Mouse (Mus musculus) testis, adult 2 months (tissue): Measurements from ENCODE around the gene Fat3.

Experiments
- CTCF ChIP-seq: fragments of 200-500 bp; IDR thresholded peaks from 2 replicates; pipeline ENCODE4 v1.5.1; 2012; ENCODE audit warnings: low read depth, mild to moderate bottlenecking, inconsistent platforms, low read length, moderate library complexity; ENCODE audit not compliant: control insufficient read depth, insufficient read depth, insufficient replicate concordance
- POLR2A ChIP-seq: fragments of 200-500 bp; IDR thresholded peaks from 2 replicates; pipeline ENCODE4 v1.6.1; 2012; ENCODE audit warnings: low read depth, mild to moderate bottlenecking, inconsistent platforms, low read length, moderate library complexity; ENCODE audit not compliant: control insufficient read depth

- no peak for TF ChIP-seq CTCF
- TF ChIP-seq POLR2A, result no peak
These were observed 288.5 kb downstream of the Fat3 start for GRCm38 (mm10) chr9:16212628-16213027.
